Mouse (Mus musculus): ENCODE data around the gene Srpk2. TPM values are rescaled to one million over a fixed set of nuclear protein-coding genes. Genes with fewer than 3 reads are reported as not detected.

Gene Srpk2
- polyA plus RNA-seq, 1 experiment from 2014 or later: 36.2 TPM

- H3K4me1 ChIP-seq (ENCODE audit: control insufficient read depth, insufficient read depth, low read length): 0 out of 2 replicates have a peak, but pooled peaks cover 3% of the 10 kb centered on the region
- H3K4me2 ChIP-seq (ENCODE audit: low read depth, low read length): no peak overlapping the region
- no peak overlapping the region for H3K4me3 ChIP-seq (replicated peaks; ENCODE audit: low read length)
- no peaks in the 10 kb centered on the region for H3K36me3 ChIP-seq (ENCODE audit: control insufficient read depth, insufficient read depth, low read length)
- peak overlapping the region; percentile 27 for H3K27ac ChIP-seq (ENCODE audit: low read length)
- no peak for ATAC-seq (ENCODE audit: insufficient read depth, low FRiP score)
- no peaks in the 10 kb centered on the region for H3K27me3 ChIP-seq (ENCODE audit: control insufficient read depth, insufficient read depth, low read length)
- no peaks in the 10 kb centered on the region for H3K9me3 ChIP-seq (replicated peaks; ENCODE audit: control insufficient read depth, low read length)
- 83% methylated on average over 7 of the region's 7 CpGs for WGBS
- H3K9ac ChIP-seq (ENCODE audit: low read length): no peak overlapping the region
Measured at GRCm38 (mm10) chr5:23531541-23532096, 152.8 kb downstream of the Srpk2 start.

- no peak overlapping the region for H3K4me3 ChIP-seq (replicated peaks; ENCODE audit: low read length)
- ATAC-seq (ENCODE audit: insufficient read depth, low FRiP score): peak; percentile 79
- peak overlapping the region; percentile 27 for H3K27ac ChIP-seq (ENCODE audit: low read length)
- no peaks in the 10 kb centered on the region for H3K9me3 ChIP-seq (replicated peaks; ENCODE audit: control insufficient read depth, low read length)
- WGBS: 72% methylated on average over 6 of the region's 6 CpGs
- H3K36me3 ChIP-seq (ENCODE audit: control insufficient read depth, insufficient read depth, low read length): no peaks in the 10 kb centered on the region
- no peak overlapping the region for H3K4me2 ChIP-seq (ENCODE audit: low read depth, low read length)
- H3K27me3 ChIP-seq (ENCODE audit: control insufficient read depth, insufficient read depth, low read length): no peaks in the 10 kb centered on the region
- H3K9ac ChIP-seq (ENCODE audit: low read length): no peak overlapping the region
- 0 out of 2 replicates have a peak, but pooled peaks cover 3% of the 10 kb centered on the region for H3K4me1 ChIP-seq (ENCODE audit: control insufficient read depth, insufficient read depth, low read length)
Measured at GRCm38 (mm10) chr5:23531100-23531499, 153.3 kb downstream of the Srpk2 start.

- no peak for ATAC-seq (ENCODE audit: insufficient read depth, low FRiP score)
- Histone ChIP-seq H3K4me3 (replicated peaks; ENCODE audit: low read length) (no peak overlapping the region), H3K27me3 (ENCODE audit: control insufficient read depth, insufficient read depth, low read length) (no peaks in the 10 kb centered on the region), H3K36me3 (ENCODE audit: control insufficient read depth, insufficient read depth, low read length) (peaks cover 10% of the 10 kb centered on the region; the same call in 1 of the 2 replicates), H3K4me2 (ENCODE audit: low read depth, low read length) (no peak overlapping the region), H3K27ac (ENCODE audit: low read length) (no peak overlapping the region), H3K9ac (ENCODE audit: low read length) (no peak overlapping the region), H3K4me1 (ENCODE audit: control insufficient read depth, insufficient read depth, low read length) (0 out of 2 replicates have a peak, but pooled peaks cover 4% of the 10 kb centered on the region), H3K9me3 (replicated peaks; ENCODE audit: control insufficient read depth, low read length) (no peaks in the 10 kb centered on the region)
- WGBS: 65% methylated on average over 3 of the region's 3 CpGs
Measured at GRCm38 (mm10) chr5:23524621-23525020, 159.8 kb downstream of the Srpk2 start.

GRCm38 (mm10) chr5:23523936-23524335 lies 160.5 kb downstream of the Srpk2 start:
- no peaks in the 10 kb centered on the region for H3K9me3 ChIP-seq (replicated peaks; ENCODE audit: control insufficient read depth, low read length)
- H3K4me3 ChIP-seq (replicated peaks; ENCODE audit: low read length): no peak overlapping the region
- no peak for ATAC-seq (ENCODE audit: insufficient read depth, low FRiP score)
- WGBS: 73% methylated on average over 3 of the region's 3 CpGs
- H3K36me3 ChIP-seq (ENCODE audit: control insufficient read depth, insufficient read depth, low read length): peaks cover 10% of the 10 kb centered on the region; the same call in 1 of the 2 replicates
- no peak overlapping the region for H3K27ac ChIP-seq (ENCODE audit: low read length)
- no peak overlapping the region for H3K9ac ChIP-seq (ENCODE audit: low read length)
- no peak overlapping the region for H3K4me2 ChIP-seq (ENCODE audit: low read depth, low read length)
- peaks cover 10% of the 10 kb centered on the region for H3K4me1 ChIP-seq (ENCODE audit: control insufficient read depth, insufficient read depth, low read length)
- no peaks in the 10 kb centered on the region for H3K27me3 ChIP-seq (ENCODE audit: control insufficient read depth, insufficient read depth, low read length)

GRCm38 (mm10) chr5:23521645-23522044 lies 162.8 kb downstream of the Srpk2 start:
- Histone ChIP-seq H3K36me3 (ENCODE audit: control insufficient read depth, insufficient read depth, low read length) (peaks cover 10% of the 10 kb centered on the region; the same call in 1 of the 2 replicates), H3K4me3 (replicated peaks; ENCODE audit: low read length) (no peak overlapping the region)
- WGBS: 81% methylated on average over 1 of the region's 1 CpGs

GRCm38 (mm10) chr5:23519679-23520078 lies 164.7 kb downstream of the Srpk2 start:
- peaks cover 10% of the 10 kb centered on the region; the same call in 1 of the 2 replicates for H3K36me3 ChIP-seq (ENCODE audit: control insufficient read depth, insufficient read depth, low read length)
- no peaks in the 10 kb centered on the region for H3K9me3 ChIP-seq (replicated peaks; ENCODE audit: control insufficient read depth, low read length)
- no peak overlapping the region for H3K9ac ChIP-seq (ENCODE audit: low read length)
- H3K4me3 ChIP-seq (replicated peaks; ENCODE audit: low read length): no peak overlapping the region
- no peak overlapping the region for H3K27ac ChIP-seq (ENCODE audit: low read length)
- H3K4me2 ChIP-seq (ENCODE audit: low read depth, low read length): no peak overlapping the region
- ATAC-seq (ENCODE audit: insufficient read depth, low FRiP score): no peak
- H3K27me3 ChIP-seq (ENCODE audit: control insufficient read depth, insufficient read depth, low read length): no peaks in the 10 kb centered on the region
- H3K4me1 ChIP-seq (ENCODE audit: control insufficient read depth, insufficient read depth, low read length): peaks cover 13% of the 10 kb centered on the region
- 95% methylated on average over 3 of the region's 3 CpGs for WGBS

More at GRCm38 (mm10) chr5:23521645-23522044, 162.8 kb downstream of the Srpk2 start:
- Histone ChIP-seq H3K9me3 (replicated peaks; ENCODE audit: control insufficient read depth, low read length) (no peaks in the 10 kb centered on the region), H3K27ac (ENCODE audit: low read length) (no peak overlapping the region), H3K4me1 (ENCODE audit: control insufficient read depth, insufficient read depth, low read length) (peaks cover 13% of the 10 kb centered on the region), H3K27me3 (ENCODE audit: control insufficient read depth, insufficient read depth, low read length) (no peaks in the 10 kb centered on the region), H3K4me2 (ENCODE audit: low read depth, low read length) (no peak overlapping the region), H3K9ac (ENCODE audit: low read length) (no peak overlapping the region)
- ATAC-seq (ENCODE audit: insufficient read depth, low FRiP score): no peak

- peak; percentile 82 for ATAC-seq (ENCODE audit: insufficient read depth, low FRiP score)
- H3K27ac ChIP-seq (ENCODE audit: low read length): peak overlapping the region; percentile 37
Measured at GRCm38 (mm10) chr5:23518673-23519072, 165.7 kb downstream of the Srpk2 start.

GRCm38 (mm10) chr5:23517839-23518238 lies 166.6 kb downstream of the Srpk2 start:
- Histone ChIP-seq H3K9ac (ENCODE audit: low read length) (no peak overlapping the region), H3K9me3 (replicated peaks; ENCODE audit: control insufficient read depth, low read length) (no peaks in the 10 kb centered on the region), H3K4me3 (replicated peaks; ENCODE audit: low read length) (no peak overlapping the region), H3K4me2 (ENCODE audit: low read depth, low read length) (no peak overlapping the region), H3K4me1 (ENCODE audit: control insufficient read depth, insufficient read depth, low read length) (peaks cover 13% of the 10 kb centered on the region), H3K27ac (ENCODE audit: low read length) (no peak overlapping the region), H3K27me3 (ENCODE audit: control insufficient read depth, insufficient read depth, low read length) (no peaks in the 10 kb centered on the region), H3K36me3 (ENCODE audit: control insufficient read depth, insufficient read depth, low read length) (peaks cover 11% of the 10 kb centered on the region; the same call in 1 of the 2 replicates)
- WGBS: 82% methylated on average over 4 of the region's 4 CpGs
- no peak for ATAC-seq (ENCODE audit: insufficient read depth, low FRiP score)

More at GRCm38 (mm10) chr5:23518673-23519072, 165.7 kb downstream of the Srpk2 start:
- peaks cover 9% of the 10 kb centered on the region; the same call in 1 of the 2 replicates for H3K36me3 ChIP-seq (ENCODE audit: control insufficient read depth, insufficient read depth, low read length)
- H3K4me3 ChIP-seq (replicated peaks; ENCODE audit: low read length): no peak overlapping the region
- H3K4me2 ChIP-seq (ENCODE audit: low read depth, low read length): no peak overlapping the region
- WGBS: 27% methylated on average over 3 of the region's 3 CpGs
- H3K27me3 ChIP-seq (ENCODE audit: control insufficient read depth, insufficient read depth, low read length): no peaks in the 10 kb centered on the region
- peaks cover 13% of the 10 kb centered on the region for H3K4me1 ChIP-seq (ENCODE audit: control insufficient read depth, insufficient read depth, low read length)
- H3K9ac ChIP-seq (ENCODE audit: low read length): 0 out of 2 replicates have a peak overlapping the region, but pooled peaks have one; percentile 26
- H3K9me3 ChIP-seq (replicated peaks; ENCODE audit: control insufficient read depth, low read length): no peaks in the 10 kb centered on the region

GRCm38 (mm10) chr5:23516962-23517361 lies 167.5 kb downstream of the Srpk2 start:
- Histone ChIP-seq H3K27ac (ENCODE audit: low read length) (no peak overlapping the region), H3K9me3 (replicated peaks; ENCODE audit: control insufficient read depth, low read length) (no peaks in the 10 kb centered on the region), H3K4me3 (replicated peaks; ENCODE audit: low read length) (no peak overlapping the region), H3K36me3 (ENCODE audit: control insufficient read depth, insufficient read depth, low read length) (peaks cover 11% of the 10 kb centered on the region; the same call in 1 of the 2 replicates), H3K4me1 (ENCODE audit: control insufficient read depth, insufficient read depth, low read length) (peaks cover 13% of the 10 kb centered on the region), H3K4me2 (ENCODE audit: low read depth, low read length) (no peak overlapping the region), H3K9ac (ENCODE audit: low read length) (no peak overlapping the region), H3K27me3 (ENCODE audit: control insufficient read depth, insufficient read depth, low read length) (no peaks in the 10 kb centered on the region)
- 88% methylated on average over 3 of the region's 3 CpGs for WGBS
- no peak for ATAC-seq (ENCODE audit: insufficient read depth, low FRiP score)

Measured in stomach, embryonic 16.5 days (tissue).